Comparison of ENCODE assay signal across 9 mouse cellular contexts in genomic region chr5:104022558-104022957, GRCm38 (mm10). TPM values are rescaled to one million over a fixed set of nuclear protein-coding genes. Genes with fewer than 3 reads are reported as not detected.
A peak's percentile ranks its signal among the peaks of the same experiment; 100 is the strongest.
DNase-seq lines count a peak whose midpoint lies in the region; ATAC-seq and TF ChIP-seq lines count a peak whose summit lies in the region.
"Had no signal": no experiment of that assay in that cellular context is flagged by ENCODE, and none has a peak within 500 bp of the region (broad histone marks: within the 10 kb centered on the region; RNA-seq: fewer than 3 reads in every experiment).

No protein-coding gene starts in this region.

- no peaks in the 10 kb centered on the region for H3K9me3 ChIP-seq in embryonic facial prominence, embryonic 15.5 days (replicated peaks)
- H3K9me3 ChIP-seq in intestine, postnatal 0 days (ENCODE audit: control insufficient read depth), result no peaks in the 10 kb centered on the region
- no peaks in the 10 kb centered on the region for H3K9me3 ChIP-seq in neural tube, embryonic 13.5 days

- intact Hi-C loops in left cerebral cortex, adult 2 months (cut with DNase I), result no loop called here

- H3K4me1 ChIP-seq in embryonic facial prominence, embryonic 15.5 days, result peaks cover 20% of the 10 kb centered on the region; the same call in 1 of the 2 replicates
- peaks cover 3% of the 10 kb centered on the region for H3K4me1 ChIP-seq in intestine, postnatal 0 days (replicated peaks; ENCODE audit: control insufficient read depth, insufficient read depth, low read length)
- H3K4me1 ChIP-seq in neural tube, embryonic 13.5 days (replicated peaks), result peaks cover 17% of the 10 kb centered on the region

- TF ChIP-seq CTCF in left cerebral cortex, adult 2 months (IDR thresholded peaks at IDR 0.05), result no peak
- TF ChIP-seq CTCF in intestine, postnatal 0 days (IDR thresholded peaks at IDR 0.05; ENCODE audit: low read depth), result no peak

- peak overlapping the region; percentile 90 for H3K27ac ChIP-seq in left cerebral cortex, adult 2 months
- H3K27ac ChIP-seq in embryonic facial prominence, embryonic 15.5 days (replicated peaks), result 0 out of 2 replicates have a peak overlapping the region, but pooled peaks have one; percentile 78
- peak overlapping the region; percentile 87 for H3K27ac ChIP-seq in intestine, postnatal 0 days (ENCODE audit: low read depth, low read length)
- no peak overlapping the region for H3K27ac ChIP-seq in neural tube, embryonic 13.5 days (replicated peaks)

- peak overlapping the region; percentile 65 for H3K4me2 ChIP-seq in embryonic facial prominence, embryonic 15.5 days (replicated peaks)
- peak overlapping the region; percentile 72 for H3K4me2 ChIP-seq in intestine, postnatal 0 days (replicated peaks; ENCODE audit: low read depth)
- peak overlapping the region; percentile 85 for H3K4me2 ChIP-seq in neural tube, embryonic 13.5 days

- no peak for ATAC-seq in embryonic facial prominence, embryonic 15.5 days (ENCODE audit: insufficient number of reproducible peaks, low FRiP score, low TSS enrichment, low read depth)
- ATAC-seq in intestine, postnatal 0 days, result no peak
- ATAC-seq in neural tube, embryonic 13.5 days (ENCODE audit: low read depth), result no peak

- WGBS in embryonic facial prominence, embryonic 15.5 days, result 33% methylated on average over 5 of the region's 5 CpGs
- 45% methylated on average over 5 of the region's 5 CpGs for WGBS in intestine, postnatal 0 days
- 26% methylated on average over 5 of the region's 5 CpGs for WGBS in neural tube, embryonic 13.5 days

- no peak for DNase-seq in left cerebral cortex, adult 2 months (ENCODE audit: extremely low spot score in 1 of 2, low spot score in 2 of 2)
- DNase-seq in left cerebral cortex, adult 11 months (ENCODE audit: low spot score), result no peak
- DNase-seq in urinary bladder, adult 18-20 months (ENCODE audit: low spot score in 2 of 2), result no peak
- DNase-seq in layer of hippocampus, adult 11-12 months (ENCODE audit: low spot score), result no peak
- DNase-seq in urinary bladder, postnatal 25 days (ENCODE audit: low spot score), result no peak

- H3K27me3 ChIP-seq in embryonic facial prominence, embryonic 15.5 days, result peaks cover 8% of the 10 kb centered on the region; the same call in 1 of the 2 replicates
- no peaks in the 10 kb centered on the region for H3K27me3 ChIP-seq in intestine, postnatal 0 days (replicated peaks; ENCODE audit: control insufficient read depth, insufficient read depth, low read length)
- H3K27me3 ChIP-seq in neural tube, embryonic 13.5 days, result peaks cover 18% of the 10 kb centered on the region

- H3K36me3 ChIP-seq in embryonic facial prominence, embryonic 15.5 days, result peaks cover 3% of the 10 kb centered on the region; the same call in 1 of the 2 replicates
- peaks cover 7% of the 10 kb centered on the region; the same call in 1 of the 2 replicates for H3K36me3 ChIP-seq in intestine, postnatal 0 days (ENCODE audit: control insufficient read depth, insufficient read depth)
- H3K36me3 ChIP-seq in neural tube, embryonic 13.5 days, result no peaks in the 10 kb centered on the region

- peak overlapping the region; percentile 69 for H3K4me3 ChIP-seq in left cerebral cortex, adult 2 months
- H3K4me3 ChIP-seq in embryonic facial prominence, embryonic 15.5 days (replicated peaks), result peak overlapping the region; percentile 47
- no peak overlapping the region for H3K4me3 ChIP-seq in intestine, postnatal 0 days (ENCODE audit: low read depth, low read length)
- H3K4me3 ChIP-seq in neural tube, embryonic 13.5 days, result peak overlapping the region; percentile 48

- H3K9ac ChIP-seq in embryonic facial prominence, embryonic 15.5 days, result no peak overlapping the region
- no peak overlapping the region for H3K9ac ChIP-seq in intestine, postnatal 0 days (ENCODE audit: low read depth, low read length)
- H3K9ac ChIP-seq in neural tube, embryonic 13.5 days, result peak overlapping the region; percentile 70; the same call in 1 of the 2 replicates

RNA-seq across cellular contexts. Expression of gene Hsd17b11, which starts 0.8 kb away (rescaled TPM):
- 10 to 100 TPM; 42.3 to 42.7 TPM for total RNA-seq in left cerebral cortex, adult 2 months (2021)
- polyA plus RNA-seq in embryonic facial prominence, embryonic 15.5 days (2015; fragmentation: Nextera tagmentation; extraction: Ambion mirVana), result 3.8 and 4.0 TPM in 2 replicates
- polyA plus RNA-seq in intestine, postnatal 0 days (2015; fragmentation: Nextera tagmentation; extraction: Ambion mirVana), result 48.7 and 55.3 TPM in 2 replicates
- 2.3 and 2.7 TPM in 2 replicates for polyA plus RNA-seq in neural tube, embryonic 13.5 days (2015; fragmentation: Nextera tagmentation; extraction: Ambion mirVana)

RNA-seq across cellular contexts. Expression of gene Nudt9, which starts 23.5 kb away (rescaled TPM):
- total RNA-seq in left cerebral cortex, adult 2 months (2021), result 10 to 100 TPM; 66.1 to 68.4 TPM
- polyA plus RNA-seq in embryonic facial prominence, embryonic 15.5 days (2015; fragmentation: Nextera tagmentation; extraction: Ambion mirVana), result 58.9 and 62.7 TPM in 2 replicates
- polyA plus RNA-seq in intestine, postnatal 0 days (2015; fragmentation: Nextera tagmentation; extraction: Ambion mirVana), result 81.1 and 82.0 TPM in 2 replicates
- polyA plus RNA-seq in neural tube, embryonic 13.5 days (2015; fragmentation: Nextera tagmentation; extraction: Ambion mirVana), result 65.9 and 76.2 TPM in 2 replicates

RNA-seq across cellular contexts. Expression of gene Hsd17b13, which starts 45.3 kb away (rescaled TPM):
- total RNA-seq in left cerebral cortex, adult 2 months (2021), result under 1 TPM in 1 of 2 experiments, not detected in 1; 0.42 TPM
- polyA plus RNA-seq in embryonic facial prominence, embryonic 15.5 days (2015; fragmentation: Nextera tagmentation; extraction: Ambion mirVana), result 0.45 TPM in 1 of 2 replicates, not detected in the other
- polyA plus RNA-seq in intestine, postnatal 0 days (2015; fragmentation: Nextera tagmentation; extraction: Ambion mirVana), result 76.5 and 78.0 TPM in 2 replicates
- polyA plus RNA-seq in neural tube, embryonic 13.5 days (2015; fragmentation: Nextera tagmentation; extraction: Ambion mirVana), result not detected in 2 replicates

RNA-seq across cellular contexts. Expression of gene Gm17660, which starts 54.9 kb away (rescaled TPM):
- total RNA-seq in left cerebral cortex, adult 2 months (2021), result not detected
- polyA plus RNA-seq in embryonic facial prominence, embryonic 15.5 days (2015; fragmentation: Nextera tagmentation; extraction: Ambion mirVana), result 0.35 TPM in 1 of 2 replicates, not detected in the other
- polyA plus RNA-seq in intestine, postnatal 0 days (2015; fragmentation: Nextera tagmentation; extraction: Ambion mirVana), result 1.1 and 1.5 TPM in 2 replicates
- not detected in 2 replicates for polyA plus RNA-seq in neural tube, embryonic 13.5 days (2015; fragmentation: Nextera tagmentation; extraction: Ambion mirVana)
- polyA plus RNA-seq: lung, adult 2 months had no signal

Comparison
In these comparisons a context has a peak if more than half of its experiments do, and no peak if none do; other contexts are left out.
1. RNA of gene Hsd17b11, which starts 0.8 kb away (polyA plus RNA-seq): 48.7 to 55.3 TPM in intestine, postnatal 0 days; 3.8 to 4.0 TPM in embryonic facial prominence, embryonic 15.5 days and 2.3 to 2.7 TPM in neural tube, embryonic 13.5 days; every median in the first group is over 10 times any median in the second.
2. RNA of gene Hsd17b13, which starts 45.3 kb away (polyA plus RNA-seq): 76.5 to 78.0 TPM in intestine, postnatal 0 days; 0.45 TPM in embryonic facial prominence, embryonic 15.5 days and not detected in neural tube, embryonic 13.5 days; every median in the first group is over 10 times any median in the second.
3. Peak in every context shown above with its lines, with median percentiles within 50 percentile points of each other: H3K4me2 ChIP-seq.